Mouse (Mus musculus): ENCODE data around the gene Acbd7.

The Acbd7 gene

DNA sequence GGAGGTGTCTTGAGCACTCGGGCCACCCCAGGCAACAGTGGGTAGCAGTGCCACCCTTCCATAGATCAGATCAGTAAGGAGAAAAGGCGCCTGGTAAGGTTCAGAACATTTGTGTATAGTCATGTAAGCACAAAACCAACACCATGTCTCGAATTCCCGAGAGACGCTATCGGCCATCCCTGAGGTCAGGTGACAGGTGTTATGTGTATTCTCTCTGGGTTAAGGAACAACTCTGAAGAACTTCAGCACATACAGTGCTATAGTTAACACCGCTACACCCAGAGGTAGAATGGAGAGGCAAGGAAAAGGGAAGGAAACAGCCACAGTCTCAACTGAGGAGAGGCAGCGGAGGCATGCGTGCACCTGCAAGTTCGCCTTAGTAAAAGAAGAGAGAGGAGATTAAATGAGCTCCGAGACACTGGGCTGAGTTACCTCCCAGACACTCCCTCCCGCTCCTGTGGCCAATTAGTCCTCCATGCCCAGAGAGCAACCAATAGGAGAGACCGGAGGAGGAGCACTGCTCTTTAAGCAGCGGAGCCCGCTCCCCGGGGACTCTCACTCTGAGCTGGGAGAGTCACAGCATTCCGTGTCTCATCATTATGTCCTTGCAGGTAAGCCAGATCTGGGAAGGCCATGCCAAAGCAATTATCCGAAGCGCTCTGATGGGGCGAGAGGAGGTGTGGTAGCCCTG, at the start of gene Acbd7:
Gene Acbd7 (plus strand): TSS at position 558 of the 691 bp plus-strand sequence.
- peak; percentile 9 for DNase-seq (ENCODE audit: low spot score)

DNA sequence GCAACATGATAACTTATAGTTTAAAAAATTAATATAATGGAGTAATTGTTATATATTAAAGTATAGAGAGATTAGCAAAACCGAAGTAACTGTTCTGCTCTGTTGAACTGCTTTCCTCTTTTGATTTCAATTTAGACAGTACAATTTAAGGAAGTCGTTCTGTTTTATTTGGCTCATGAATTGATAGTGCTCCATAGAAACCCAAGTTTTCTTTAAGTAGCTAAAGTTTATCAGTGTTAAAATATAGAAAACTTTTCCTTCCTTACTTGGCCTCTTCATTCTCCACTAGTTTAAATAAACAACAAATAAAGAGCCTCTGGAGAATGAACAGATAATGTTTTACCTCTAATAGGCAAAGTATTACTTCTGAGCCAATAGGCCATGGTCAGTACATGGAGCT, 49.7 kb upstream of the Acbd7 start:
- no peak for DNase-seq (ENCODE audit: low spot score)

DNA sequence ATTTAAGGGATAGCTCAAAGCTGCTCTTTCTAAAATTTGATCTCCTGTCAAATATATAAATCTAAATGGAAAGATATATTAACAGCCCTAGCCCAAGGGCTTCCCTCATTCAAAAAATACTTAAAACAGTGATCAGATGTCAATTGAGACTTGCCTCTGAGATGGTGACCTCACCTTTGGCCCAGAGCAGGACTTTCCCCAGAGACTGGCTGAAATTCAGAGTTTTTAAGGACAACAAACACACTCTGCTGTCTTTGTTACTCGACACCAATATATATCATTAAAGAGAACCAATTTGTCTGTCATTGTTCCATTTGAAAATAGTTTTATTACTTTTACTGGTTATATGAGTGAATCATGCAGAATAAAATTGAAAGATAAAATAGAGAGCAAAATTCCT, 46.4 kb upstream of the Acbd7 start:
- DNase-seq (ENCODE audit: low spot score), result no peak

DNA sequence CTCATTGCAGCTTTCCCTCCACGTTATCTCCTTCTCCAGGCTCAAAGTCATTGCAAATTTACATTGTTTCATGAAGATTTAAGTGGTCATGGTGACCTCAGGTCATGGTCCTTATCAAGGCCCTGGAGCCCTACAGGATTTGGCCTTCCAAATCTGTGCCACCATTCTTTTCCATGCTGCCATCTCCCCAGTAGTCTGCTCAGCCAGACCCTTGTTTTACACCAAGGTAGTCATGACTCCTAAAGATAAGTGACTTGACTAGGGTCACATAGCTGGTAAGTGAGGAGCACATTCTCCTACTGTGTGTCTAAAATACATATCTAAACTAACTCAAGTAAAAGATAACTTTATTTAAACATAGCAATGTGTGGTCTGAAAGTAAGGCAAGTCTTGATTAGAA, 43.8 kb upstream of the Acbd7 start:
- no peak for DNase-seq (ENCODE audit: low spot score)

DNA sequence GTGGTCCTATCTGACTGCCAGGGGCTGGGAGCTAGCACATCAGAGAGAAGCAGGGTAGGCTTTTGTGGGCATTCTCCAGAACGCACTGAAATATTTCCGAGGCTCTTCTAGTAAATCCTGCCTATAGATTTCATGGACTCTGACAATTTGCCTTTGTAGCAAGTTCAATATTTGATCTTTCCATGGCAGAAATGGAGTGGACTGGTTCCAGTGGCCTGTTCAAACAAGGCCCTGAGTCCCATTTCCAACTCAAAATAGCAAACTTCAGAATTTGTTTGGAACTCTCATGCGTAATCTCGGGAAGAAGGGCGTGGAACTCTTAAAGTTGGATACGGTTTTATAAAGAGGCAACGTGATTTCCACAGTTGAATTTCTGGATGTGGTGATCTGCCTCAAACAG, 40.1 kb upstream of the Acbd7 start:
- no peak for DNase-seq (ENCODE audit: low spot score)

DNA sequence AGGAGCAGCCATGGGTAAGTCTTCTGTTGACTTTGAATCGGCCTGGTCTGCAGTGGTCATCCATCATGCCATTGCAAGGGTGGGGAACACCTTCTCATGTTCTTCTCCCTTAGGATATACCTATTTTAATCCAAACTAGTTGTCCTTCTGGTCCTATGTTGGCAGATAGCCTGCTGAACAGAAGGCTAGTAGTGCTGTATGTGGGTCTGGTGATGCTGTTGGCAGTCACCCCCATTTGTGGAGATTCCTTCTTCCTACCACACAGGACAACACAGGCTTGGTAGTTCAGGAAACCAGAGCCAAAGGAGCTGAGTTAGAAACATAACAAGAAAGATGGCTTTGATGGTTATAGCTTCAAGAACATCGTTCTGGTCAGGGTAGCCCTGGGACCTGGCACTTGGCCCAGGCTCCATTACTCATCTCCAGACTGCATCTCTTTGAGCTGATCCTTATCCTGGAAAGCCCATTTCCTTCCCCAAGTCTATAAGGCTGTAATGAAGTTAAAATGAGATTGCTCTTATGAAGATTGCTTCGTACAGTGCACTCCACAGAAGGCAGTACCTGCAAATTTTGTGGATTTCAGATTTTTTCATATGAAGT, 30.4 kb upstream of the Acbd7 start:
- DNase-seq (ENCODE audit: low spot score), result no peak

DNA sequence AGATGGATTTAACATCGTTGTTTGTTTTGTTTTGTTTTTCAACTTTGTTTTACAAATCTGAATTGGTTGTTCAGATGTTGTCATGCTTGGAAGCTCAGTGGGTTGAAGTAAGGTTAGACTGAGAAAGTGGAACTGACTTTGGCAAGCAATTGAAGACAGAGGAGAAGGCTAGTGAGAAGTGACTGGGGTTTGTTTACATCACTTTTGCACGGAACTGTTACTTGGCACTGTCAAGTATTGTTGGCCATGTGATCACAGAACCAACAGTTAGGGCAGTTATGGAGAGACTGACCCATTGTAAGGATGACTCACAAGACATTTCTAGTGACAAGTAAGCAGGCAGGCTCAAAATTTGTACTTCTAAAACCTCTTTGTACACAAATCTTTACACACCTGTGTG, 12.8 kb upstream of the Acbd7 start:
- DNase-seq (ENCODE audit: low spot score), result no peak

DNA sequence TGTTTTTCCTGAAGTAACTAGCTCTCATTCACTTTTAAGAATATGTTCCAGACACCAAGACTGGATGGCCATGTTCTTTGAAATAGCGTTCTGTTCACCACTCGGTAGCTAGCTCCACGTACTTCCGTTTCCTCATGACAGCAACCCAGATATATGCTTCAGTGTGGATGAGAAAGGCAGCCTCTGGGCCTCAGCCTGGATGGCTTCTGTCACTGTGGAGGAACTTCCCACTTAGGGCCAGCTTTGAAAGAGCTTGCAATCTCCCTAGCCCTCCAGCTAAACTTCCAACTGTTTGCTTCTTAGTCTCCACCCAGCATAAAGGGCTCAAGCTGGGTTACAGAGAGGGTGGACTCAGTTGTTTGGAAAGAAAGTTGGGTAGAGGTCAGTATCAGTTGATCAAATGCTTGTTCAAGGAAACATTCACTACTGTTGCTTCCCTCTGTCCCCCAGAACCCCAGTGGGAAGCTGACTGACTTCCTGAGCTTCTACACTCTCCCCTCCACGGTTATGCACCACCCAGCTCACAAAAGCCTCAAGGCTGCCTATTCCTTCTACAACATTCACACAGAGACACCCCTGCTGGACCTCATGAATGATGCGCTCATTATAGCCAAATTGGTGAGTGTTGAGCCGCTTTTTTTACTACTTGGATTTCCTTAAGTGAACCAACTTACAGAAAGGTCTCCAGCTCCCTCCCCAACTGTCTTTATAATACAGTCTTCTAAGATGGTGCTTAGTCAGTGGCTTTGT, 11.4 kb upstream of the Acbd7 start:
- DNase-seq (ENCODE audit: low spot score), result no peak

DNA sequence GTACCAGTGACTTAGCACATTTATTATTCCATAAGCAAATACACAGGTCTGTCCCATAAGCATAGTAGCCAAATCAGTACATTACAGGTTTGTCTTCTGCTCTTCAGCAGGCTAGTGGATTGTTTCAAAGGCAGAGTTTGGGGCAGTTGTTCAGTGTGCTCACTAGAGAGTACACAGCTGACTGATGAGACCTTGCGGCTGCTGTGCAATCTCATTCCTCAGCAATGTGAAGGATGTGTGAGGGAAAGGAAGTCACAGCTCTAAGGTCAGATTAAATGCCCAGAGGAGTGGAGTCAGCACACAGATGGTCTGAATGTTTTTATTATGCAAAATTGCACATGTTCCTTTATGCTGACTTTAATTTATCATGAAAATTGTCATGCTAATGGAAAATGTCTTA, 9.4 kb upstream of the Acbd7 start:
- no peak for DNase-seq (ENCODE audit: low spot score)

DNA sequence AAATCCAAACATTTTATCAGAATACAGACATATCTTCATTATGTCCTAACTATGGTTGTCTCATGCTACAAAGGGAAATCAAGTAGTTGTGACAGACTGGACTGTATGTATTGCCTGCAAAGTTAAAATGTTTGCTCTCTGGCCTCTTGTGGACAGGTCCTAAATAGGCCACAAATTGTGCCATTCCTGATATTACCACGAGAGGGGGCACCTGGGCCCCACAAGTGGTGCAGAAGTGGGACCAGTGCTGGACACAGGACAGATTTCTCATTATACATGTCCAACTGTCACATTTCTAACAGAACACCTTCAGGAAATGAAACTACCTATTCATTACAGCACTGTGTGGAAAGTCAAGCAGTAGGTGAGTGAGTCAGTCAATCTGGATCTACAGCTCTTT, 8.6 kb upstream of the Acbd7 start:
- DNase-seq (ENCODE audit: low spot score), result peak; percentile 18

DNA sequence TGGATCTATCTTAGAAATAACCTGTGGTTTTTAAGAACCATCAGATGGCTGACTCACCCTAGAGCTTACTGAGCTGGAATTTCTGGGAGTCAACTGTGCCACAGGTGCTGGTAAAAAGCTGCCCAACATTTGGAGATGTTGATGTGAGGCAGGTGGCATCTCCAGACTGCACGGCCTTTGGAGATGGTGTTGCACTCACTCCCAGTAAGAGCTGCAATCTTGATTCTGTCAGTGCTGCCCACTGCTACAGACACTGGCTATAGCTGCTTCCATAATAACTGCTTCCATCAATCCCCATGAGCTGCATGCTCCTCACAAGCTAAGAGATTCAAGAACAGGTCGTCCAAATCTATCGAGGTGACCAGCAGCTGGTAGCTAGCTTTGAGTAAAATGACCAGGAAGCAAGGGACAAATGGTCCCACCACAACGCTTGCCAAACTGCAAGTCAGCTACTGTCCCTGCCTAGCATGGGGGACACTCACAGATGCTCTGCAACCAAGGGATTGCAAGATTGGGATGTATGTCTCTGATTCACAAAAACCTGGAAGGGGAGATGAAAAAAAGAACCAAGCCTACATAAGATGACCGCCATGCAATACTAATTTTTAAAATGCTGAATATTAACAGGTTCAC, 4.8 kb upstream of the Acbd7 start:
- DNase-seq (ENCODE audit: low spot score), result no peak

DNA sequence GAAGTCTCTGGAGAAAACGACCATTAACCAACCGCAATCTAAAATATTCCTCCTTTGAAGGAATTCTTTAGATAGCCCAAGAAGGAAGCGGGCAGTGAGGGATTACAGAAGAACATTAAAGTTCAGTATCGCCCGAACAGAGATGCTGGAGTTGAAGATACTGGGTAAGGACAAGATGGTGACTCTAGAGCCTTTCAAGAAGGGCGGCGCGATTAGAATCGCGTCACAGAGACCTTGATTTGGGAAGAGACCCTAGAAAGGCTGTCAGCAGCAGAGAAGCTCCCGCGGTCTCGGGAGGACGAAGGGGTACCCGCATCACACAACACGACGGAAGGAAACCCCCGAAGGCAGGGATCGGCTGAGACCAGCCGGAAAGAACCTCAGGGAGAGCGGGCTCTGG, 3.9 kb upstream of the Acbd7 start:
- DNase-seq (ENCODE audit: low spot score), result no peak

DNA sequence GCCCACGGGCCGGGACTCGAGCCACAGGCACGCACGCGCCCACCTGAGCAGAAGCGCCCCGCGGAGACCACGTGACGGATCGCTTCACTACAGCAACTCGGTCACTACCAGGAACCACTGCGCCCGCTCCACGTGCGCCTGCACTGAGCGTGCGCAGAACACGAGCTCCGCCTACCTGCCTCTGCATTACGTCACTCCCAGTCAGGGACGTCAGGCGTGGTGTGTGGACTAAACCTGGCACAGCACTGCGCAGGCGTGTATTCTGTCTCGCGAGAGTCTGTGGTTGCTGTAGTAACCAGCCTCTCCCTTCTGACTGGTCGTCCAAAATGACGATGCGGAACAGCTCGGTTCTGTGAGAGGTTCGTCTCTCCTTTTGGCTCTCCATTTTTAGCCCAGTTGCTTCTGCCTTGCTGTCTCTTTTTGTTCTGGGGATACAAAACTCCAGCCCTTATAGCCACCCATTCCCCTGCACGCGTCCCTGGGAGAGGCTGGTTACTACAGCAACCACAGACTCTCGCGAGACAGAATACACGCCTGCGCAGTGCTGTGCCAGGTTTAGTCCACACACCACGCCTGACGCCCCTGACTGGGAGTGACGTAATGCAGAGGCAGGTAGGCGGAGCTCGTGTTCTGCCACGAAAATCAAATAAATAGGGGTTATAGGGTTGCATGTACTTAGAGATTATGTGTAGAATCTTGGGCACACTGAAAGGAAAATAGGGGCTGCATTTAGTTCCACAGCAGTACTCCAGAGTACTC, 3.3 kb upstream of the Acbd7 start, which contains the start of gene Rpp38:
Gene Rpp38 (minus strand): TSS at position 160 of the 759 bp plus-strand sequence.
- peak; percentile 91 for DNase-seq (ENCODE audit: low spot score)

DNA sequence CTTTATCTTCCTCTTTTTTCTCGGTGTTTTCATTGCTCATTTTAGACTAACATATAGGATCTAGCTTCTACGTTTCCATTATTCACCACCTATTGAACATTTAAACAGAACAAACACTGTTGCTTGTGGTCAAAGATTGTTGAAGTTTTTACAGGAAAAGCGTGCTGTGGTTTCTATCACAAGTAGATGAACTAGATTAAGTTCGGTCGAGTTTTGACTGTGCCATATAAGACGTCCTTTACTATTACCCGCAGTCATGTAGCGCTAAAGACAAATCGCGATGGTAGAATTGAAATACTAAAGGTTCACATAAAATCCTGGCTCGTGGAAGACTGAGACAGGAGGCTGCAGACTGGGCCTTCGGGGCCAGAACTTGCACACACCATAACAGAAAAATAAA, 2.2 kb upstream of the Acbd7 start:
- no peak for DNase-seq (ENCODE audit: low spot score)

DNA sequence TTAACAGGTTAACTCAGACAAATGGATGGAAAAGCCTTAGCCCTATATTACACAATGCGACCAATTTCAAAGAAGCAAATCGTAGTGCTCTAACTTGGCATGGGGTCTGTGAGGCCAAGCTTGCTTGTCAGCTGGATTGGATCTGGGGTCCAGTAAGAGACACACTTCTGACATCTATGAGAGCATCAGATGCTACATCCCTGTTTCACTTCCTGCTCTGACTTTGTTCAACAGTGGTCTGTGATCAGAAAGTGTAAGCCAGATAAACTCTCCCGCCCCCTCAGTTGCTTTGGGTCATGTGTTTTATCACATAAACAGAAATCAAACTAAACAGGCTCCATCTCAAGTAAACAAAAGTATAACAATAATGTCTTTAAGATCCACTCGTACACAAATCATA, 12.5 kb downstream of the Acbd7 start:
- no peak for DNase-seq (ENCODE audit: low spot score)

DNA sequence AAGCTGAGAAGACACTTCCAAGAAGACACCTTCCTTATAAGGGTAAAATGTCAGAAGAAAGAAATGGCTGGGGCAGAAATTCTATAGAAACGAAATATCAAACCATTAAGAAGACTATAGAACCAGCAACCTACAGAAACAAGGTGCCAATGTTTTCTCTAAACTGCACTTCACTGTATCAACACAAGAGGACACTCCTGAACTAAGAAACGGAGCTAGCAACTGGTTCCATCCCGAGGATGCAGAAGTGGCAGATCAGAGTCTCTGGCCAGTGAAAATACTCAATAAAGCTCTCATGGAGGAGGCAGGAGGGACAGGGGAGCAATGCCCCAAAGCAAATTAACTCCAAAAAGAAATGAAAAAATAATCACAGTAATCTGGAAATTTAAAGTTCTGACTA, 13.0 kb downstream of the Acbd7 start:
- DNase-seq (ENCODE audit: low spot score), result no peak

DNA sequence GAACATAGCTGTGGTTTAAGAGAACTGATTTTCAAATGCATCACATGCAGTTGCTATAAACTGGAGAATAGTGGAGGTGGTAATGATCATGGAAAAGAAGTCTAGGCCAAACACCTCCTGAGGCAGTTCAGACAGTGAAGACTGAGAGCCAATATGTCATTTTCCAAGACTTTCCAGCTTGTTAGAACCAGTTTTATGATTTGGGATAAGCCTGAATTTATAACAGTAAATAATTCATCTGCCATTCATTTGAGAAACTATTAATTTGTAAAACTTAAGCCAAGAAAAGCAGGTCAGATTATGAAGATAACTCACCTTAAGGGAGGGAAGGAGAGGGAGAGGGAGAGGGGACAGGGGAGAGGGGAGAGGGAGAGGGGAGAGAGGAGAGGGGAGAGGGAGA, 17.2 kb downstream of the Acbd7 start:
- no peak for DNase-seq (ENCODE audit: low spot score)

DNA sequence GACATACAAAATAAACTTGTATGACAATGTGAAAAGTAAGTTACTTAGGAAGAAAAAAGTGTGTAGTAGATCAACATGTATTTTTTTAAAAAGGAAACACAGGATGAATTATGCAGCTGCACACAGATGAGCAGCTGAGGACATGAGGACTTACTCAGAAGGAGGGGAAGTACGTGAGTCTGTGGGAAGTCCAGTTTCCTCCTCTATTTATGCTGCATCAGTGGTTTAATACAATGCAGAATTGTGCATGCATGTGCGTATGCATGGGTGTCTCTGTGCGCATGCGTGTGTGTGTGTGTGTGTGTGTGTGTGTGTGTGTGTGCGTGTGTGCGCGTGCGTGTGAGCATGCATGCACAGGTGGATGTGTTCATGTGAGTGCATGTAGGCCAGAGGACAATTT, 19.8 kb downstream of the Acbd7 start:
- DNase-seq (ENCODE audit: low spot score), result no peak

DNA sequence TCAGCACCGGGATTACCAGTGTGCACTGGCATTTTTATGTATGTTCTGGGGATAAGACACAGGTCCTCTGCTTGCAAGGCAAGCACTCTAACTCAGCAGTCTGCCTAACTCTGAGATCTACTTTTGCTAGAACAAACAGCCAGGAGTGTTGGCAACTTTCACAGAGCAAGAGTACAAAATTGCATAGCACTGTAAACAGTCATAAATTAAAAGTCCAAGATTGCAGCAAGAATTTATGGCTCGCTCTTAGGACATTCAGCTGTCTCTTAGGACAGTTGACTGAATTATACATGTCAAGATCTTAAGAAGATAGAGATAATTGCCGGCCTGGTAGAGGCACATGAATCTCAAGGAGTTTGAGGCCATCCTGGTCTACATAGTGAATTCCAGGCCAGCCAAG, 20.3 kb downstream of the Acbd7 start:
- DNase-seq (ENCODE audit: low spot score), result no peak

DNA sequence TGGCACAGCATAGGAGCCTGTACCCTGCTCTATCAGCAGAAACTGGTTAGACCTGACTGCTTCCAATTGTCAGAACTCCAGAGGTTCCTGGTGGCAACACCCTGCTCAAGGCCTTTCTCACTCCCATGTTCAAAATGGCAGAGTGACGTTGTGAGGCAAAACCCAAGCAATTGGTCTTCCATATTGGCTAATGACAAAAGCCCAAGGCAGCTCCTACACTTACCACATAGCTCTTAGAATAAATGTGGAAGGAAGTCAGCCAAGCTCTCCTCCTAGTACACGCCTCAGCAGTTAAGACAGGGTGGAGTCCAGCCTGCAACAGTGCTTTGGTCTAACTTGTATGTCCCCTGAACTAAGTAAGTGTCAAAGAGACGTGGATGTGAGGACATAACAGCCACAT, 21.9 kb downstream of the Acbd7 start:
- DNase-seq (ENCODE audit: low spot score), result no peak

DNA sequence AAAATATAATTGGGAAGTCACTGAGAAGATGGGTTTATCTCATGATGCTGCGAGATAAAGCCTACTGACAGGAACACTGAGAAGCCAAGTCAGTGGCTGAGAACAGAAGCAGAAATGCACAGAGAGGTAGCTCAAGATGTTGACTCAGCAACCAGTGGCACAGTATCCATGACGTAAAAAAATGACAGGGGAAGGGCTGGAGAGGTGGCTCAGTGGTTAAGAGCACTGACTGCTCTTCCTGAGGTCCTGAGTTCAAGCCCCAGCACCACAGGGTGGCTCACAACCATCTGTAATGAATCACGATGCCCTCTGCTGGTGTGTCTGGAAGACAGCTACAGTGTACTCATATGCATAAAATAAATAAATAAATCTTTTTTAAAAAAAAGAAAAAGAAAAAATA, 25.1 kb downstream of the Acbd7 start:
- no peak for DNase-seq (ENCODE audit: low spot score)

DNA sequence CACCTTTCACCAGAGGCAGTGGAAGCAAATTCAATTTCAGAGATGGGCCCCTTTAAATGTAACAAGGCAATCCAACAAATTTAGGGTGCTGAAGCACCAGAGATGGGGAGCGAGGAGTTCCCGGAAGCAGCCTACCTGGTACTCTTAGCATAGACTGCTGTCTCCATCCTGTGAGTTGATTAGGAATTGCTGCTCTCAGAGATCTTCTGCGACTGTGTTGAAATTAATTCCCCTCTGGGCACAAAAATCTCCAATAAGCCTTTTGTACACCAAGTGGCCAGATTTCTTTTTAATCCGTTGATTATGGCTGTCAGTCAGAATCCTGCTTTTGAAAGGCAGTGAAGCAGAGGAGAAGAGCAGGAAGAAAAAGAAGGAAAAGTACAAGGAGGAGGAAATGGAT, 29.2 kb downstream of the Acbd7 start:
- no peak for DNase-seq (ENCODE audit: low spot score)

Data from ovary, postnatal 10 days (tissue).